Mouse (Mus musculus): Measurements from ENCODE around the gene Oas1c. TPM values are rescaled to one million over a fixed set of nuclear protein-coding genes. Genes with fewer than 3 reads are reported as not detected.
"Not testable (repeated sequence)": the region's sequence is repeated elsewhere in the genome, so short reads cannot be mapped to it uniquely, and the experiment has no call there.

The Oas1c gene
- polyA plus RNA-seq, 1 experiment: 4.6 TPM

- no peak for DNase-seq
- Histone ChIP-seq H3K4me1 (ENCODE audit: control insufficient read depth, insufficient read depth, low read length) (no peaks in the 10 kb centered on the region), H3K4me3 (replicated peaks; ENCODE audit: extremely low read depth, low read depth, low read length) (no peak overlapping the region)
- TF ChIP-seq CTCF (IDR thresholded peaks at IDR 0.05; ENCODE audit: insufficient read depth, low read length) (no peak), POLR2A (IDR thresholded peaks at IDR 0.05; ENCODE audit: borderline replicate concordance, extremely low read depth, low read depth, low read length) (no peak)
- 60% methylated on average over 4 of the region's 4 CpGs for WGBS
These were observed 18.7 kb upstream of the Oas1c start for GRCm38 (mm10) chr5:120831031-120831430.

- no peak for DNase-seq
- no peak for TF ChIP-seq POLR2A (IDR thresholded peaks at IDR 0.05; ENCODE audit: borderline replicate concordance, extremely low read depth, low read depth, low read length)
- Histone ChIP-seq H3K4me3 (replicated peaks; ENCODE audit: extremely low read depth, low read depth, low read length) (no peak overlapping the region), H3K4me1 (ENCODE audit: control insufficient read depth, insufficient read depth, low read length) (no peaks in the 10 kb centered on the region)
These were observed 6.7 kb upstream of the Oas1c start for GRCm38 (mm10) chr5:120818999-120819398.

GRCm38 (mm10) chr5:120815949-120816348, 3.6 kb upstream of the Oas1c start:
- Histone ChIP-seq H3K4me3 (replicated peaks; ENCODE audit: extremely low read depth, low read depth, low read length) (no peak overlapping the region), H3K4me1 (ENCODE audit: control insufficient read depth, insufficient read depth, low read length) (peaks cover 6% of the 10 kb centered on the region; the same call in 1 of the 2 replicates)
- DNase-seq: peak; percentile 20
- 60% methylated on average over 3 of the region's 3 CpGs for WGBS
- TF ChIP-seq POLR2A (IDR thresholded peaks at IDR 0.05; ENCODE audit: borderline replicate concordance, extremely low read depth, low read depth, low read length) (no peak), CTCF (IDR thresholded peaks at IDR 0.05; ENCODE audit: insufficient read depth, low read length) (peak; percentile 48)

- TF ChIP-seq CTCF (IDR thresholded peaks at IDR 0.05; ENCODE audit: insufficient read depth, low read length): no peak
- TF ChIP-seq POLR2A (IDR thresholded peaks at IDR 0.05; ENCODE audit: borderline replicate concordance, extremely low read depth, low read depth, low read length): no peak
- WGBS: 55% methylated on average over 6 of the region's 6 CpGs
- DNase-seq: no peak
- Histone ChIP-seq H3K4me3 (replicated peaks; ENCODE audit: extremely low read depth, low read depth, low read length) (peak overlapping the region; percentile 67), H3K4me1 (ENCODE audit: control insufficient read depth, insufficient read depth, low read length) (peaks cover 6% of the 10 kb centered on the region; the same call in 1 of the 2 replicates)
These were observed 709 bp upstream of the Oas1c start for GRCm38 (mm10) chr5:120813023-120813422.

GRCm38 (mm10) chr5:120809171-120809570, 3.1 kb downstream of the Oas1c start:
- TF ChIP-seq CTCF (IDR thresholded peaks at IDR 0.05; ENCODE audit: insufficient read depth, low read length) (no peak), POLR2A (IDR thresholded peaks at IDR 0.05; ENCODE audit: borderline replicate concordance, extremely low read depth, low read depth, low read length) (no peak)
- 37% methylated on average over 6 of the region's 6 CpGs for WGBS
- Histone ChIP-seq H3K4me1 (ENCODE audit: control insufficient read depth, insufficient read depth, low read length) (peaks cover 6% of the 10 kb centered on the region; the same call in 1 of the 2 replicates), H3K4me3 (replicated peaks; ENCODE audit: extremely low read depth, low read depth, low read length) (no peak overlapping the region)
- no peak for DNase-seq

- no peak overlapping the region for H3K4me3 ChIP-seq (replicated peaks; ENCODE audit: extremely low read depth, low read depth, low read length)
- no peak for TF ChIP-seq POLR2A (IDR thresholded peaks at IDR 0.05; ENCODE audit: borderline replicate concordance, extremely low read depth, low read depth, low read length)
- peak; percentile 42; the same call in 1 of the 2 replicates for TF ChIP-seq CTCF (IDR thresholded peaks at IDR 0.05; ENCODE audit: insufficient read depth, low read length)
- DNase-seq: peak; percentile 42
- H3K4me1 ChIP-seq (ENCODE audit: control insufficient read depth, insufficient read depth, low read length): no peaks in the 10 kb centered on the region
- WGBS: 100% methylated on average over 1 of the region's 1 CpGs
These were observed 5.9 kb downstream of the Oas1c start for GRCm38 (mm10) chr5:120806458-120806857.

- TF ChIP-seq CTCF (IDR thresholded peaks at IDR 0.05; ENCODE audit: insufficient read depth, low read length) (no peak), POLR2A (IDR thresholded peaks at IDR 0.05; ENCODE audit: borderline replicate concordance, extremely low read depth, low read depth, low read length) (no peak)
- no peak overlapping the region for H3K4me3 ChIP-seq (replicated peaks; ENCODE audit: extremely low read depth, low read depth, low read length)
- 57% methylated on average over 2 of the region's 2 CpGs for WGBS
- H3K4me1 ChIP-seq (ENCODE audit: control insufficient read depth, insufficient read depth, low read length): no peaks in the 10 kb centered on the region
- no peak for DNase-seq
These were observed 8.7 kb downstream of the Oas1c start for GRCm38 (mm10) chr5:120803596-120803995.

- WGBS: 69% methylated on average over 2 of the region's 2 CpGs
- not testable (repeated sequence) for H3K4me3 ChIP-seq (replicated peaks; ENCODE audit: extremely low read depth, low read depth, low read length); H3K4me1 ChIP-seq (ENCODE audit: control insufficient read depth, insufficient read depth, low read length); DNase-seq
These were observed 13.4 kb downstream of the Oas1c start for GRCm38 (mm10) chr5:120798943-120799342.

- H3K4me3 ChIP-seq (replicated peaks; ENCODE audit: extremely low read depth, low read depth, low read length); H3K4me1 ChIP-seq (ENCODE audit: control insufficient read depth, insufficient read depth, low read length); DNase-seq: not testable (repeated sequence)
- 61% methylated on average over 5 of the region's 5 CpGs for WGBS
These were observed 14.2 kb downstream of the Oas1c start for GRCm38 (mm10) chr5:120798147-120798546.

GRCm38 (mm10) chr5:120795480-120796034, 16.8 kb downstream of the Oas1c start, which contains the start of gene Oas1e:
Gene Oas1e (minus strand): TSS chr5:120795530.
- 59% methylated on average over 9 of the region's 9 CpGs for WGBS
- not testable (repeated sequence) for H3K4me3 ChIP-seq (replicated peaks; ENCODE audit: extremely low read depth, low read depth, low read length); DNase-seq; H3K4me1 ChIP-seq (ENCODE audit: control insufficient read depth, insufficient read depth, low read length)

GRCm38 (mm10) chr5:120793043-120793442, 19.3 kb downstream of the Oas1c start:
- peak; percentile 47 for TF ChIP-seq CTCF (IDR thresholded peaks at IDR 0.05; ENCODE audit: insufficient read depth, low read length)
- TF ChIP-seq POLR2A (IDR thresholded peaks at IDR 0.05; ENCODE audit: borderline replicate concordance, extremely low read depth, low read depth, low read length): no peak
- 15% methylated on average over 2 of the region's 2 CpGs for WGBS
- DNase-seq: peak; percentile 45
- Histone ChIP-seq H3K4me1 (ENCODE audit: control insufficient read depth, insufficient read depth, low read length) (no peaks in the 10 kb centered on the region), H3K4me3 (replicated peaks; ENCODE audit: extremely low read depth, low read depth, low read length) (no peak overlapping the region)

All from lung, adult 2 months (tissue).